Mouse (Mus musculus) liver, adult 2 months (tissue): Measurements from ENCODE around the gene Ubxn6.

ENCODE experiments used
- CTCF ChIP-seq: fragments of 200-500 bp; IDR thresholded peaks from 2 replicates; pipeline ENCODE4 v1.5.1; 2011; ENCODE audit warnings: low read depth, low read length, control low read depth
- POLR2A ChIP-seq: fragments of 200-500 bp; IDR thresholded peaks from 2 replicates; pipeline ENCODE4 v1.6.1; 2011; ENCODE audit warnings: low read length, control low read depth; ENCODE audit not compliant: insufficient read depth; ENCODE audit errors: extremely low read depth

DNA sequence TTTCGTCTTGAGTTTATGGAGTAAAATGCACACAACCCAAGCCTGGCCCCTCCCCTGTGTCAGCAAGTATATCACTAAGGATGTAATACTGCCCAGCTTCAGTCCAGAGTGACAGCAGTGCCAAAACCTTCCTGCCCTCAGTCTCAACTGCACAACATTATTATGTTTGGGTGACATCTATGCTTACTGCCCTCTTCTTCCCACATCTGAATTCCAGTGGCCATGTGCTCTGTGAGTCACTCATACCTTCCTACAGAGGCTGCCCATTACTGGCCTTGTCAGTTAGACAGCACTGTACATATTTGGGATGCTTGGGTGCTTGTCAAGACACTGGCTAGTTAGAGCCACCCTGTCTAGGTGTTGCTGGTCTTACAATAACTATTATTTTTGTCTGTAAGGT, 48.5 kb downstream of the Ubxn6 start:
- TF ChIP-seq CTCF (no peak), POLR2A (no peak)
